Comparison of ENCODE assay signal across 10 mouse cellular contexts in genomic region chr10:97801448-97802265, GRCm38 (mm10).
DNase-seq lines count a peak whose midpoint lies in the region; ATAC-seq lines count a peak whose summit lies in the region.
"Had no signal": no experiment of that assay in that cellular context is flagged by ENCODE, and none has a peak within 500 bp of the region (broad histone marks: within the 10 kb centered on the region; RNA-seq: fewer than 3 reads in every experiment).

No protein-coding gene starts in this region.

- H3K4me2 ChIP-seq in neural tube, embryonic 12.5 days (replicated peaks): no peak overlapping the region
- no peak overlapping the region for H3K4me2 ChIP-seq in neural tube, embryonic 15.5 days
- H3K4me2 ChIP-seq: stomach, embryonic 15.5 days had no signal

- intact Hi-C loops in heart, postnatal 10 days (cut with DNase I): no loop called here

- H3K36me3 ChIP-seq in neural tube, embryonic 12.5 days: no peaks in the 10 kb centered on the region
- H3K36me3 ChIP-seq in neural tube, embryonic 15.5 days: no peaks in the 10 kb centered on the region
- H3K36me3 ChIP-seq: stomach, embryonic 15.5 days had no signal

- peaks cover 4% of the 10 kb centered on the region; the same call in 1 of the 2 replicates for H3K4me1 ChIP-seq in neural tube, embryonic 12.5 days
- no peaks in the 10 kb centered on the region for H3K4me1 ChIP-seq in neural tube, embryonic 15.5 days
- H3K4me1 ChIP-seq: stomach, embryonic 15.5 days had no signal

- no peak overlapping the region for H3K4me3 ChIP-seq in neural tube, embryonic 12.5 days
- H3K4me3 ChIP-seq in neural tube, embryonic 15.5 days (replicated peaks): no peak overlapping the region
- H3K4me3 ChIP-seq: erythroblast, embryonic 14.5 days; stomach, embryonic 15.5 days had no signal

- ATAC-seq in neural tube, embryonic 12.5 days (ENCODE audit: low FRiP score, low read depth): peak; percentile 57; the same call in 1 of the 2 replicates
- ATAC-seq in neural tube, embryonic 15.5 days (ENCODE audit: low FRiP score): no peak
- ATAC-seq in erythroid progenitor cell, adult 5-6 weeks (replicated peaks; ENCODE audit: low FRiP score, poor library complexity, severe bottlenecking): no peak

- peak; percentile 4 to 12 for DNase-seq in heart, postnatal 10 days
- DNase-seq in heart, adult 9 months (ENCODE audit: low spot score in 2 of 2): no peak
- DNase-seq in layer of hippocampus, postnatal 36 days: peak; percentile 10 to 27
- DNase-seq in right cerebral cortex, postnatal 14 days: peak; percentile 5
- no peak for DNase-seq in heart, adult 11 months

- no peak overlapping the region for H3K9ac ChIP-seq in neural tube, embryonic 12.5 days
- no peak overlapping the region for H3K9ac ChIP-seq in neural tube, embryonic 15.5 days (replicated peaks)
- H3K9ac ChIP-seq: stomach, embryonic 15.5 days had no signal

- WGBS in neural tube, embryonic 12.5 days: 49% methylated on average over 9 of the region's 9 CpGs
- WGBS in neural tube, embryonic 15.5 days: 46% methylated on average over 9 of the region's 9 CpGs

- H3K9me3 ChIP-seq in neural tube, embryonic 12.5 days: no peaks in the 10 kb centered on the region
- no peaks in the 10 kb centered on the region for H3K9me3 ChIP-seq in neural tube, embryonic 15.5 days (replicated peaks)
- H3K9me3 ChIP-seq: stomach, embryonic 15.5 days had no signal

- H3K27me3 ChIP-seq in neural tube, embryonic 12.5 days (replicated peaks): no peaks in the 10 kb centered on the region
- H3K27me3 ChIP-seq in neural tube, embryonic 15.5 days (replicated peaks): no peaks in the 10 kb centered on the region
- H3K27me3 ChIP-seq: stomach, embryonic 15.5 days had no signal

- H3K27ac ChIP-seq in neural tube, embryonic 12.5 days: no peak overlapping the region
- no peak overlapping the region for H3K27ac ChIP-seq in neural tube, embryonic 15.5 days (replicated peaks)
- H3K27ac ChIP-seq: stomach, embryonic 15.5 days had no signal

Comparison
In these comparisons a context has a peak if more than half of its experiments do, and no peak if none do; other contexts are left out.
1. DNase-seq: peak in heart, postnatal 10 days (2 of 2), layer of hippocampus, postnatal 36 days (2 of 2) and right cerebral cortex, postnatal 14 days (single experiment); none in heart, adult 9 months (0 of 2) and heart, adult 11 months (single experiment).